Comparison of ENCODE assay signal across 22 mouse cellular contexts in genomic region chr11:5930578-5930977, GRCm38 (mm10). TPM values are rescaled to one million over a fixed set of nuclear protein-coding genes. Genes with fewer than 3 reads are reported as not detected.
"Had no signal": no experiment of that assay in that cellular context is flagged by ENCODE, and none has a peak within 500 bp of the region (broad histone marks: within the 10 kb centered on the region; RNA-seq: fewer than 3 reads in every experiment).

No protein-coding gene starts in this region.

- H3K4me2 ChIP-seq: lung, embryonic 14.5 days; neural tube, embryonic 12.5 days had no signal

- H3K9me3 ChIP-seq: neural tube, embryonic 12.5 days had no signal

- H3K4me1 ChIP-seq: midbrain, embryonic 10.5 days; neural tube, embryonic 12.5 days had no signal

- DNase-seq: lung, adult 18-20 months; lung, embryonic 14.5 days; lung, postnatal 10 days; lung, postnatal 4 days; midbrain, embryonic 14.5 days; retina, postnatal 1 day; right cerebral cortex, adult 18-20 months; right cerebral cortex, postnatal 25 days; right cerebral cortex, postnatal 4 days; spleen, adult 18-20 months; thymus, adult 2 months; thymus, postnatal 25 days; thymus, postnatal 4 days had no signal

- H3K27me3 ChIP-seq: neural tube, embryonic 12.5 days had no signal

- H3K9ac ChIP-seq: liver, embryonic 14.5 days; lung, embryonic 14.5 days; neural tube, embryonic 12.5 days had no signal

- H3K4me3 ChIP-seq: midbrain, embryonic 10.5 days; neural tube, embryonic 12.5 days had no signal

- H3K27ac ChIP-seq: liver, embryonic 14.5 days; midbrain, embryonic 10.5 days; neural tube, embryonic 12.5 days had no signal

- H3K36me3 ChIP-seq: midbrain, embryonic 10.5 days; neural tube, embryonic 12.5 days had no signal

RNA-seq across cellular contexts. Expression of gene Gck, which starts 19.3 kb away (rescaled TPM):
- total RNA-seq: megakaryocyte, adult 5-6 weeks; megakaryocyte-erythroid progenitor cell, adult 5-6 weeks; monocyte, adult 5-6 weeks had no signal

RNA-seq across cellular contexts. Expression of gene Myl7, which starts 32.0 kb away (rescaled TPM):
- total RNA-seq: megakaryocyte, adult 5-6 weeks; megakaryocyte-erythroid progenitor cell, adult 5-6 weeks; midbrain, postnatal 0 days; monocyte, adult 5-6 weeks; neutrophil, adult 5-6 weeks had no signal
- polyA plus RNA-seq: midbrain, embryonic 14.5 days; midbrain, postnatal 0 days; neural tube, embryonic 14.5 days had no signal
